ENCODE assay signal across 12 mouse cellular contexts in the genomic region with DNA sequence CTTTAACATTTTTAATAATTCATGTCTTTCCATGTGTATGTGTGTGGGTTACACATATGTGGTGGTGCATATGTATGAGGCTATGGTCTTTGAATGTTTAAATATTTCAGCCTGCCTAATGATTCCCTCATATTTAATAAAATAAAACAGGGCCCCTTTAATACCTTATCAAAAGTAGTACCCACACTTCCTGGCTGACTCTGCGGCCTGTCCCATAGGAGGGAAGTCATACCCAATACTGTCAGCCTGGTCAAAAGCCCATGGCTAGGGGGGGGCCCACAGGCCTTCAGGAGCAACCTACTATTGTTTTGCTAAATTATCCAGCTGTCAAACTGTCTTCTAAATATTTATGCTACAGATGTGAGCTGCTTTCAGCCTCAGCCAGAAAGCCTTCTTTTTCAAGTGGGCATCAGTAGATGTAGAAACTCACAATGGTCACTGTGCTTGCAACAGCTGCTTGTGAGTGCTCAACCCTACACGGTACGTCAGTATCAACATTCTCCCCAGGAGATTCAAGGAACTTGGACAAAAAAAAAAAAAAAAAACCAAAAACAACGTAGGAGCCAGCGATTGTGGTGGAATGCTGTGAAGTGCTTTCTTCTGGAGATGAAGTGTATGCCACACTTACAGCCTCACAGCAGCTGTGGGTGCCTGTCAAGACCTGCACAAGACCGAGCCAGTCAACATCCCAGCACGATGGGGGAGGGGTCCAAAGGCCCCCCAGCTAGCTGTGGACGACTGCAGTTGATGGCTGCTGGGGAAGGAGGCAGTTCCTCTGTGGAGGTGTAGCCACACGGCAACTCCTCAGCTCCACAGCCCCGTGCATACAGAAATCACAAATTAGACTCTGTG.
"Had no signal": no experiment of that assay in that cellular context is flagged by ENCODE, and none has a peak within 500 bp of the region (broad histone marks: within the 10 kb centered on the region; RNA-seq: fewer than 3 reads in every experiment).

No protein-coding gene starts in this region.

- H3K4me1 ChIP-seq: limb, embryonic 15.5 days had no signal

- H3K27ac ChIP-seq: left cerebral cortex, adult 2 months; limb, embryonic 15.5 days; liver, embryonic 13.5 days; lung, embryonic 15.5 days; midbrain, embryonic 12.5 days had no signal

- H3K9ac ChIP-seq: limb, embryonic 15.5 days; liver, embryonic 13.5 days; liver, postnatal 0 days; lung, embryonic 15.5 days; midbrain, embryonic 12.5 days had no signal

- DNase-seq: kidney, adult 8-10 months; kidney, postnatal 25 days; liver, embryonic 13.5 days; liver, postnatal 0 days; lung, postnatal 36 days; right cerebral cortex, postnatal 14 days had no signal

- H3K4me3 ChIP-seq: left cerebral cortex, adult 2 months; limb, embryonic 15.5 days; liver, embryonic 13.5 days; lung, embryonic 15.5 days; midbrain, embryonic 12.5 days had no signal

- H3K9me3 ChIP-seq: limb, embryonic 15.5 days; liver, embryonic 13.5 days; lung, embryonic 15.5 days; midbrain, embryonic 12.5 days had no signal

- H3K27me3 ChIP-seq: limb, embryonic 15.5 days; liver, embryonic 13.5 days; lung, embryonic 15.5 days; midbrain, embryonic 12.5 days had no signal

- H3K4me2 ChIP-seq: limb, embryonic 15.5 days; liver, embryonic 13.5 days; lung, embryonic 15.5 days; midbrain, embryonic 12.5 days had no signal

- ATAC-seq: intestine, embryonic 16.5 days; liver, postnatal 0 days; midbrain, embryonic 16.5 days had no signal
